Mouse (Mus musculus): ENCODE data around the gene Gm15737. TPM values are rescaled to one million over a fixed set of nuclear protein-coding genes. Genes with fewer than 3 reads are reported as not detected.

Gene Gm15737
- polyA plus RNA-seq, 1 experiment: not detected

DNA sequence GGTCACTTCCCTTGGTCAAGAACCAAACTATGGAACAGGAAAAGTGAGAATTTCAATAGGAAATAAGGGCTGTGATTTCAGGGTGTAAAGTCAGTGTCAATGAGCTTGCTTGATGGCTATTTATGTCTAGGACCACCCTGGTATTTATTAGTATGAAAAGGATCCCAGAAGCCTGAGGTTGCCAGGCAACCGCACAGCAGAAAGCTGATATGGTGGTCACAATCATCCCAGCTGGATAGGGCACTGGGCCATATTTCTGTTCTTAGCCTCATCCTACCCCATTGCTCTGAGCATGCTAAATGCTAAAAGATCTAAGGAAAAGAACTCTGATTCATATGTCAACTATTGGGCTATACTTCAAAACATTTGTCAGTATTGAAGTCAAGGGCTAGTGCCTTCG is 38.1 kb upstream of the Gm15737 start:
- Histone ChIP-seq H3K4me1 (ENCODE audit: control insufficient read depth, insufficient read depth, insufficient read length) (no peaks in the 10 kb centered on the region), H3K36me3 (ENCODE audit: control insufficient read depth, insufficient read depth, low read length) (no peaks in the 10 kb centered on the region), H3K27me3 (ENCODE audit: control insufficient read depth, insufficient read depth, low read length) (no peaks in the 10 kb centered on the region), H3K4me3 (ENCODE audit: extremely low read depth, insufficient read depth, insufficient read length) (no peak overlapping the region), H3K27ac (ENCODE audit: insufficient read depth, low read length) (no peak overlapping the region)
- no peak for TF ChIP-seq CTCF (IDR thresholded peaks at IDR 0.05; ENCODE audit: extremely low read depth, insufficient read depth, insufficient read length, insufficient replicate concordance)
- TF ChIP-seq POLR2A (IDR thresholded peaks at IDR 0.05; ENCODE audit: low read depth, low read length): no peak
- no peak for DNase-seq (ENCODE audit: low read depth in 1 of 2, low spot score in 2 of 2)
- WGBS: 82% methylated on average over 2 of the region's 2 CpGs

DNA sequence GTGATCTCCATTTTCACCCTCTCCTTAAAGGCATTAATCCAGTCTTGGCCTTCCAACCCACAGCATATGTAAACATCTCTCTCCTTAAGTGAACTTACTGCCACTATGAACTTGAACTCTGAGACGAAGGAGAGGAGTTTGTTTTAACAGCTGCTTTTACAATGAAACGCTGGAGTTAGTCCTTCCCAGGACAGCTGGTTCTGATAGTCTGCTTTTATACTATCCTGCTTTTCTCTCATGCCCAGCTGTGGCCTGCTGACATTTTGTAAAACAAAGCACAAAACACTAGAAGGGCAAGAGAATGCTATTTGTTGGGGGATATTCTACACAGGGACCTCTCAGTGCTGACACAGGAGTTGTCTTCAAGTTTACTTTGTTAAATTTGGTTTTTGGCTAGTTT is 27.2 kb upstream of the Gm15737 start:
- Histone ChIP-seq H3K4me1 (ENCODE audit: control insufficient read depth, insufficient read depth, insufficient read length) (no peaks in the 10 kb centered on the region), H3K27ac (ENCODE audit: insufficient read depth, low read length) (no peak overlapping the region), H3K36me3 (ENCODE audit: control insufficient read depth, insufficient read depth, low read length) (no peaks in the 10 kb centered on the region), H3K4me3 (ENCODE audit: extremely low read depth, insufficient read depth, insufficient read length) (no peak overlapping the region), H3K27me3 (ENCODE audit: control insufficient read depth, insufficient read depth, low read length) (no peaks in the 10 kb centered on the region)
- DNase-seq (ENCODE audit: low read depth in 1 of 2, low spot score in 2 of 2): no peak
- TF ChIP-seq POLR2A (IDR thresholded peaks at IDR 0.05; ENCODE audit: low read depth, low read length) (no peak), CTCF (IDR thresholded peaks at IDR 0.05; ENCODE audit: extremely low read depth, insufficient read depth, insufficient read length, insufficient replicate concordance) (no peak)
- WGBS: 77% methylated on average over 2 of the region's 2 CpGs

DNA sequence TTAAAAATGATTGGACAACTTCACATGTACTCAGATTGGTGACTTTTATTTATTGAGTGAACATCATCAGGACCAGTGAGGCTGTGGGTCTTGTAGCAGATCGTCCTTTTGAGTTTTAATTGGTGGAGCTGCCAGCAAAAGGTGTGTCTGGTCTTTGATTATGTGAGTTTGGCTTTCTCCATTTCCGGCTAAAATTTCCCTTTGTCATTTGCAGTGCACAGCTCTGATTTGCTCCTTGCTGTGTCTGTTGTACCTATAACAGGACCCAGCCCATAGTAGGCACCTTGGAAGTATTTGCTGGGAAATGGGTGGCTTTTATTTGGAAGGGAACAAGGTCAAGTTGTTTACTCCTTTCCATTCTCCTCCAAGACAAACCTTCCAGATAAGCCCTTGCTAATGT is 25.7 kb upstream of the Gm15737 start:
- TF ChIP-seq POLR2A (IDR thresholded peaks at IDR 0.05; ENCODE audit: low read depth, low read length): no peak
- no peak for TF ChIP-seq CTCF (IDR thresholded peaks at IDR 0.05; ENCODE audit: extremely low read depth, insufficient read depth, insufficient read length, insufficient replicate concordance)
- H3K27me3 ChIP-seq (ENCODE audit: control insufficient read depth, insufficient read depth, low read length): no peaks in the 10 kb centered on the region
- H3K4me1 ChIP-seq (ENCODE audit: control insufficient read depth, insufficient read depth, insufficient read length): no peaks in the 10 kb centered on the region
- no peak overlapping the region for H3K27ac ChIP-seq (ENCODE audit: insufficient read depth, low read length)
- no peak overlapping the region for H3K4me3 ChIP-seq (ENCODE audit: extremely low read depth, insufficient read depth, insufficient read length)
- no peaks in the 10 kb centered on the region for H3K36me3 ChIP-seq (ENCODE audit: control insufficient read depth, insufficient read depth, low read length)
- no peak for DNase-seq (ENCODE audit: low read depth in 1 of 2, low spot score in 2 of 2)
- WGBS: 87% methylated on average over 2 of the region's 2 CpGs

DNA sequence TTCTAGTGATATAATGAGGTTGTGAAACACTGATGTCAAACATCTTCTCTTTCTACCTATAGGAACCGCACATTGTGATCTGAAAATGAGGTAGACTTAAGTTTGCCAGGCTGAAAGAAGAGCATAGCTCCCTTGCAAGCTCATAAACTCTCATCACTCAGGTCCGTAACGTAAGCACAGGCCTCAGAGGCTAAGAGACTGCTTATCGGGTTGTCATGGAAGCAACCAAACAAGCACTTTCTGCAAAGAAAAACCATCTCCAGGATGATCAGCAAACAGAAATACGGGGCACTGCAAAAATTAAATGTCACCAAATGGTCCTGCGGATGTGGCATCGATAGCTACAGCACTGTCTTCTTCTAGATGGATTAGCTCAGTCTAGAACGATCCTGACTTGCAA is 23.3 kb upstream of the Gm15737 start:
- H3K27ac ChIP-seq (ENCODE audit: insufficient read depth, low read length): no peak overlapping the region
- DNase-seq (ENCODE audit: low read depth in 1 of 2, low spot score in 2 of 2): no peak
- no peaks in the 10 kb centered on the region for H3K4me1 ChIP-seq (ENCODE audit: control insufficient read depth, insufficient read depth, insufficient read length)
- WGBS: 93% methylated on average over 8 of the region's 8 CpGs
- TF ChIP-seq CTCF (IDR thresholded peaks at IDR 0.05; ENCODE audit: extremely low read depth, insufficient read depth, insufficient read length, insufficient replicate concordance): no peak
- no peak for TF ChIP-seq POLR2A (IDR thresholded peaks at IDR 0.05; ENCODE audit: low read depth, low read length)
- H3K4me3 ChIP-seq (ENCODE audit: extremely low read depth, insufficient read depth, insufficient read length): no peak overlapping the region
- no peaks in the 10 kb centered on the region for H3K36me3 ChIP-seq (ENCODE audit: control insufficient read depth, insufficient read depth, low read length)
- no peaks in the 10 kb centered on the region for H3K27me3 ChIP-seq (ENCODE audit: control insufficient read depth, insufficient read depth, low read length)

DNA sequence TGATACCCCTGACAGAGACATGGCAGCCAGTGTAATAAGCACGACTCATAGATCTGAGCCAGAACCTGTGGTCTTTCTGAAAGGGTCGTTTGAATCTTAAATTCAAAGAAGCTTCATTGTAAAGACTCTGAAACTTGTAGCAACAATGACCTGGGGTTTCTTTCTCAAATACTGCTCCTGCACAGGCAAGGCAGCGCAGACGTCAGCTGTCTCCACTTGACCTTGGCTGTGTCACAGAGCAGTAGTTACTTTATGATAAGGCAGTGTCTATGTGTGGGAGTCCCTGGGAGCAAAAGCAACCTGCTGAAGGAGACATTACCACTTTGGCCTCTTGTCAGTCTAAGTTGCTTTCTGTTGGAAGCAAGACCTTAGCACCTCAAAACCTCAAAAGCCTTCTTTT is 22.5 kb upstream of the Gm15737 start:
- TF ChIP-seq CTCF (IDR thresholded peaks at IDR 0.05; ENCODE audit: extremely low read depth, insufficient read depth, insufficient read length, insufficient replicate concordance): no peak
- TF ChIP-seq POLR2A (IDR thresholded peaks at IDR 0.05; ENCODE audit: low read depth, low read length): no peak
- Histone ChIP-seq H3K27me3 (ENCODE audit: control insufficient read depth, insufficient read depth, low read length) (no peaks in the 10 kb centered on the region), H3K36me3 (ENCODE audit: control insufficient read depth, insufficient read depth, low read length) (no peaks in the 10 kb centered on the region), H3K4me1 (ENCODE audit: control insufficient read depth, insufficient read depth, insufficient read length) (no peaks in the 10 kb centered on the region), H3K4me3 (ENCODE audit: extremely low read depth, insufficient read depth, insufficient read length) (no peak overlapping the region), H3K27ac (ENCODE audit: insufficient read depth, low read length) (no peak overlapping the region)
- no peak for DNase-seq (ENCODE audit: low read depth in 1 of 2, low spot score in 2 of 2)
- 83% methylated on average over 4 of the region's 4 CpGs for WGBS

DNA sequence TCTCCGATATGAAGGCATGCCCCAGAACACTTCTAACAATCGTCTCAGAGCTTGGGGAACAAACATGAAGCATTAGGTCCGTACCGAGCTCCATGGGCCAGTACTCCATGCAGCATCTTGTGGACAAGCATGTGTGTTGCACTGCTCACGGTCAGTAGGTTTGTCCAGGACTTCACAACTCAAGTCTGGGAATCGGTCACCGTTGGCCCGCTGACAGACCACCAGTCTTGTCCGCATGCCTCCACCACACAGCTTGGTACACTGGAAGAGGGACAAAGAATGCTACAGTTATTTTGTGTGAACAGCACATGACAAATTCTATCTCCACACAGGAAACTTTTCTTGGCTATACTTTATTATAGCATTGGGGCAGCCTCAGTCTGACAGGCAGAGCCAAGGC is 19.9 kb upstream of the Gm15737 start:
- DNase-seq (ENCODE audit: low read depth in 1 of 2, low spot score in 2 of 2): no peak
- Histone ChIP-seq H3K27ac (ENCODE audit: insufficient read depth, low read length) (no peak overlapping the region), H3K4me1 (ENCODE audit: control insufficient read depth, insufficient read depth, insufficient read length) (no peaks in the 10 kb centered on the region), H3K4me3 (ENCODE audit: extremely low read depth, insufficient read depth, insufficient read length) (no peak overlapping the region), H3K36me3 (ENCODE audit: control insufficient read depth, insufficient read depth, low read length) (no peaks in the 10 kb centered on the region), H3K27me3 (ENCODE audit: control insufficient read depth, insufficient read depth, low read length) (no peaks in the 10 kb centered on the region)
- 91% methylated on average over 9 of the region's 9 CpGs for WGBS
- TF ChIP-seq CTCF (IDR thresholded peaks at IDR 0.05; ENCODE audit: extremely low read depth, insufficient read depth, insufficient read length, insufficient replicate concordance) (no peak), POLR2A (IDR thresholded peaks at IDR 0.05; ENCODE audit: low read depth, low read length) (no peak)

DNA sequence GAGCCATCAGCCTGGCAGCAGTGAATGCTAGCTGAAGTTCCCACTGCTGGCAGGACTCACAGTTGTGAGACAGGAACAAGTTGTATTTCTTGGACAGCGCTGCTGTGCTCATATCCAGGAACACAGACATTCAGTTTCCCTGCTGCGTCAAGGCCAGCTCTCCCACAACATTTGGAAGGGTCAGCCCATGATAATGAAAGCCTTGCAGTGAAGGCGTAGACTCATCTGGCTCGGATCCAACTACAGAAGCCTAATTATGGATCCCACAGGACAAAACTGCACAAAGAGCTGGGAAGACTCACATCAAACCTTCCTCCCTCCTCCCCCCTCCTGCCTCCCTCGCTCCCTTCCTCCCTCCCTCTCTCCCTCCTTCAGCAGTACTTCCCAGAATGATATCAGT is 18.9 kb upstream of the Gm15737 start:
- no peaks in the 10 kb centered on the region for H3K27me3 ChIP-seq (ENCODE audit: control insufficient read depth, insufficient read depth, low read length)
- H3K27ac ChIP-seq (ENCODE audit: insufficient read depth, low read length): no peak overlapping the region
- 78% methylated on average over 5 of the region's 5 CpGs for WGBS
- no peaks in the 10 kb centered on the region for H3K4me1 ChIP-seq (ENCODE audit: control insufficient read depth, insufficient read depth, insufficient read length)
- TF ChIP-seq CTCF (IDR thresholded peaks at IDR 0.05; ENCODE audit: extremely low read depth, insufficient read depth, insufficient read length, insufficient replicate concordance) (no peak), POLR2A (IDR thresholded peaks at IDR 0.05; ENCODE audit: low read depth, low read length) (no peak)
- no peak overlapping the region for H3K4me3 ChIP-seq (ENCODE audit: extremely low read depth, insufficient read depth, insufficient read length)
- DNase-seq (ENCODE audit: low read depth in 1 of 2, low spot score in 2 of 2): no peak
- no peaks in the 10 kb centered on the region for H3K36me3 ChIP-seq (ENCODE audit: control insufficient read depth, insufficient read depth, low read length)
